19 mouse cellular contexts compared by ENCODE assay signal in the genomic region with DNA sequence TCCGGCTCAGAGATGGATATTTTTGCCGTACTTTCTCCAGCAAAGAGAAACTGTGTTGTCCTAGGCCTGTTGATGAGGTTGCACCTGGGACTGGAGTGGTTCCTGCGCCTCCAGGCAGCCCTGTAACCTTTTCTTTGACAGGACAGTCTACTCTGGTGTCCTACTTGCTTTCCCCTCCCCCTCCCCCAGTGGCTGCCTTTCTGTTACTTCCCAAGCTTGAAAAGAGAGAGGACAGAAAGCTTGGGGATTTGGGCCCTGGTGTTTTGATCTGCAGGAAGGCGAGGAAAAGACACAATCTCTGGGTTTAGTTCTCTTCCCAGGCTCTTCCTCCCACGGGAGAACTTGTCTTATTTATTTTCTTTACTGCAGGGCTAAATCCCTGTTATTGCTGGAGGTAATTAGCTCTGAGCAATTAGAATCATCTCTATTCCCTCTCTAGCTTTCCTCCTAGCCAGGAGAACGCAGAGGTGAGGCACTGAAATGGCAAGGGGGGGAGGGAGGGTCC.
A peak's percentile ranks its signal among the peaks of the same experiment; 100 is the strongest.
DNase-seq lines count a peak whose midpoint lies in the region; ATAC-seq lines count a peak whose summit lies in the region.
"Had no signal": no experiment of that assay in that cellular context is flagged by ENCODE, and none has a peak within 500 bp of the region (broad histone marks: within the 10 kb centered on the region; RNA-seq: fewer than 3 reads in every experiment).

No protein-coding gene starts in this region.

- peak; percentile 19 for DNase-seq in forebrain, embryonic 10.5 days (ENCODE audit: extremely low spot score, low spot score)
- DNase-seq in midbrain, embryonic 14.5 days = peak; percentile 57
- DNase-seq in embryonic facial prominence, embryonic 14.5 days (ENCODE audit: low spot score) = peak; percentile 59
- peak; percentile 54 for DNase-seq in retina, postnatal 1 day
- DNase-seq in adrenal gland, adult 2 months = no peak
- DNase-seq in spleen, postnatal 14 days (ENCODE audit: low spot score in 2 of 2) = no peak
- DNase-seq: cerebellum, adult 11-12 months; gastrocnemius, postnatal 36 days; kidney, adult 2 months; thymus, postnatal 25 days had no signal

- ATAC-seq in forebrain, embryonic 13.5 days = no peak
- ATAC-seq in midbrain, embryonic 14.5 days (ENCODE audit: low FRiP score, low TSS enrichment) = no peak
- no peak for ATAC-seq in midbrain, embryonic 15.5 days (replicated peaks)
- ATAC-seq in embryonic facial prominence, embryonic 14.5 days (ENCODE audit: low read depth) = no peak
- ATAC-seq: activated CD4-positive, CD25-positive, alpha-beta regulatory T cell, adult 4 months; liver, embryonic 12.5 days had no signal

- H3K27ac ChIP-seq in forebrain, embryonic 10.5 days = peak overlapping the region; percentile 66
- H3K27ac ChIP-seq in forebrain, embryonic 13.5 days = no peak overlapping the region
- no peak overlapping the region; the same call in 1 of the 2 replicates for H3K27ac ChIP-seq in midbrain, embryonic 14.5 days (replicated peaks; ENCODE audit: low read depth, low read length)
- no peak overlapping the region for H3K27ac ChIP-seq in midbrain, embryonic 15.5 days
- H3K27ac ChIP-seq in embryonic facial prominence, embryonic 14.5 days (replicated peaks; ENCODE audit: low read depth, low read length) = no peak overlapping the region
- H3K27ac ChIP-seq: heart, embryonic 13.5 days; limb, embryonic 10.5 days; liver, embryonic 12.5 days; lung, embryonic 15.5 days had no signal

- H3K4me2 ChIP-seq in forebrain, embryonic 13.5 days = no peak overlapping the region
- H3K4me2 ChIP-seq in midbrain, embryonic 14.5 days (ENCODE audit: low read length) = no peak overlapping the region
- H3K4me2 ChIP-seq in midbrain, embryonic 15.5 days = no peak overlapping the region
- 0 out of 2 replicates have a peak overlapping the region, but pooled peaks have one; percentile 12 for H3K4me2 ChIP-seq in embryonic facial prominence, embryonic 14.5 days (ENCODE audit: low read depth, low read length)
- H3K4me2 ChIP-seq: heart, embryonic 13.5 days; liver, embryonic 12.5 days; lung, embryonic 15.5 days had no signal

- H3K4me3 ChIP-seq in forebrain, embryonic 10.5 days = no peak overlapping the region
- no peak overlapping the region for H3K4me3 ChIP-seq in forebrain, embryonic 13.5 days
- H3K4me3 ChIP-seq in midbrain, embryonic 14.5 days (replicated peaks; ENCODE audit: low read depth, low read length) = no peak overlapping the region
- no peak overlapping the region for H3K4me3 ChIP-seq in midbrain, embryonic 15.5 days
- H3K4me3 ChIP-seq in embryonic facial prominence, embryonic 14.5 days (ENCODE audit: low read depth, low read length) = no peak overlapping the region
- H3K4me3 ChIP-seq: heart, embryonic 13.5 days; limb, embryonic 10.5 days; liver, embryonic 12.5 days; lung, embryonic 15.5 days; megakaryocyte, embryonic 14.5 days had no signal

- 23% methylated on average over 6 of the region's 6 CpGs for WGBS in forebrain, embryonic 10.5 days
- 15% methylated on average over 6 of the region's 6 CpGs for whole genome bisulfite sequencing in forebrain, embryonic 13.5 days
- WGBS in midbrain, embryonic 14.5 days = 22% methylated on average over 6 of the region's 6 CpGs
- WGBS in midbrain, embryonic 15.5 days = 18% methylated on average over 6 of the region's 6 CpGs
- 17% methylated on average over 6 of the region's 6 CpGs for WGBS in embryonic facial prominence, embryonic 14.5 days

- peaks cover 14% of the 10 kb centered on the region for H3K4me1 ChIP-seq in forebrain, embryonic 10.5 days
- peaks cover 10% of the 10 kb centered on the region for H3K4me1 ChIP-seq in forebrain, embryonic 13.5 days
- peaks cover 7% of the 10 kb centered on the region; the same call in 1 of the 2 replicates for H3K4me1 ChIP-seq in midbrain, embryonic 14.5 days (ENCODE audit: control insufficient read depth, insufficient read depth, low read length)
- H3K4me1 ChIP-seq in midbrain, embryonic 15.5 days = peaks cover 7% of the 10 kb centered on the region
- no peaks in the 10 kb centered on the region; the same call in 1 of the 2 replicates for H3K4me1 ChIP-seq in embryonic facial prominence, embryonic 14.5 days (ENCODE audit: control insufficient read depth, insufficient read depth, low read length)
- H3K4me1 ChIP-seq: heart, embryonic 13.5 days; liver, embryonic 12.5 days; lung, embryonic 15.5 days; megakaryocyte, embryonic 14.5 days had no signal

- H3K9me3 ChIP-seq in forebrain, embryonic 10.5 days = no peaks in the 10 kb centered on the region
- no peaks in the 10 kb centered on the region for H3K9me3 ChIP-seq in forebrain, embryonic 13.5 days (replicated peaks)
- no peaks in the 10 kb centered on the region for H3K9me3 ChIP-seq in midbrain, embryonic 14.5 days (ENCODE audit: control insufficient read depth, low read length)
- H3K9me3 ChIP-seq in midbrain, embryonic 15.5 days = no peaks in the 10 kb centered on the region
- no peaks in the 10 kb centered on the region for H3K9me3 ChIP-seq in embryonic facial prominence, embryonic 14.5 days (ENCODE audit: control insufficient read depth, low read length)
- H3K9me3 ChIP-seq: heart, embryonic 13.5 days; limb, embryonic 10.5 days; liver, embryonic 12.5 days; lung, embryonic 15.5 days had no signal

- H3K36me3 ChIP-seq in forebrain, embryonic 10.5 days (replicated peaks) = no peaks in the 10 kb centered on the region
- H3K36me3 ChIP-seq in forebrain, embryonic 13.5 days (ENCODE audit: poor library complexity, severe bottlenecking) = no peaks in the 10 kb centered on the region
- no peaks in the 10 kb centered on the region for H3K36me3 ChIP-seq in midbrain, embryonic 14.5 days (ENCODE audit: control insufficient read depth, insufficient read depth, low read length)
- no peaks in the 10 kb centered on the region for H3K36me3 ChIP-seq in midbrain, embryonic 15.5 days (replicated peaks)
- no peaks in the 10 kb centered on the region for H3K36me3 ChIP-seq in embryonic facial prominence, embryonic 14.5 days (ENCODE audit: control insufficient read depth, insufficient read depth, low read length)
- H3K36me3 ChIP-seq: heart, embryonic 13.5 days; limb, embryonic 10.5 days; liver, embryonic 12.5 days; lung, embryonic 15.5 days had no signal

- no peak overlapping the region for H3K9ac ChIP-seq in forebrain, embryonic 13.5 days
- no peak overlapping the region for H3K9ac ChIP-seq in midbrain, embryonic 14.5 days (replicated peaks; ENCODE audit: low read length)
- no peak overlapping the region for H3K9ac ChIP-seq in midbrain, embryonic 15.5 days
- H3K9ac ChIP-seq in embryonic facial prominence, embryonic 14.5 days (ENCODE audit: low read depth, low read length) = no peak overlapping the region
- H3K9ac ChIP-seq: heart, embryonic 13.5 days; liver, embryonic 12.5 days; lung, embryonic 15.5 days had no signal

- no peaks in the 10 kb centered on the region for H3K27me3 ChIP-seq in forebrain, embryonic 10.5 days (ENCODE audit: poor library complexity, severe bottlenecking)
- no peaks in the 10 kb centered on the region for H3K27me3 ChIP-seq in forebrain, embryonic 13.5 days
- no peaks in the 10 kb centered on the region for H3K27me3 ChIP-seq in midbrain, embryonic 14.5 days (ENCODE audit: control insufficient read depth, insufficient read depth, low read length)
- H3K27me3 ChIP-seq in midbrain, embryonic 15.5 days (replicated peaks) = no peaks in the 10 kb centered on the region
- H3K27me3 ChIP-seq in embryonic facial prominence, embryonic 14.5 days (replicated peaks; ENCODE audit: control insufficient read depth, insufficient read depth, low read length) = no peaks in the 10 kb centered on the region
- H3K27me3 ChIP-seq: CH12.LX; heart, embryonic 13.5 days; liver, embryonic 12.5 days; lung, embryonic 15.5 days; megakaryocyte, embryonic 14.5 days had no signal

Comparison
In these comparisons a context has a peak if more than half of its experiments do, and no peak if none do; other contexts are left out.
1. DNase-seq: peak in forebrain, embryonic 10.5 days (single experiment), midbrain, embryonic 14.5 days (single experiment), embryonic facial prominence, embryonic 14.5 days (single experiment) and retina, postnatal 1 day (single experiment); none in adrenal gland, adult 2 months (single experiment) and spleen, postnatal 14 days (0 of 2).